Comparison of ENCODE assay signal across 8 mouse cellular contexts in the genomic region with DNA sequence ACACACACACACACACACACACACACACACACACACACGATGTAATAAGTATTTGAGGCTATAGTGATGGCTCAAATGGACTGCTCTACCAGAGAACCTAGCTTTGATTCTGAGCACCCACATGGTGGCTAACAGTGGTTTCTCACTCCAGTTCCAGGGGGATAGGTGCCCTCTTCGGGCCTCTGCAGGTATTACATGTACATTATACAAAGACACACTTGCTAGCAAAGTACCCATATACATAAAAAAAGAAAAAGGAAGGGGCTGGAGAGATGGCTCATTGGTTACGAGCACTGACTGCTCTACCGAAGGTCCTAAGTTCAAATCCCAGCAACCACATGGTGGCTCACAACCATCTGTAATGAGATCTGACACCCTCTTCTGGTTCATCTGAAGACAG. TPM values are rescaled to one million over a fixed set of nuclear protein-coding genes. Genes with fewer than 3 reads are reported as not detected.
DNase-seq lines count a peak whose midpoint lies in the region; ATAC-seq and TF ChIP-seq lines count a peak whose summit lies in the region.
"Had no signal": no experiment of that assay in that cellular context is flagged by ENCODE, and none has a peak within 500 bp of the region (broad histone marks: within the 10 kb centered on the region; RNA-seq: fewer than 3 reads in every experiment).

No protein-coding gene starts in this region.

- no peaks in the 10 kb centered on the region for H3K4me1 ChIP-seq in kidney, postnatal 0 days (replicated peaks; ENCODE audit: insufficient read depth, low read length)

- H3K36me3 ChIP-seq in kidney, postnatal 0 days (ENCODE audit: insufficient read depth, low read length), result peaks cover 36% of the 10 kb centered on the region

- WGBS in kidney, postnatal 0 days, result 91% methylated on average over 4 of the region's 4 CpGs

- no peak for ATAC-seq in kidney, postnatal 0 days (replicated peaks; ENCODE audit: low FRiP score, low read depth)
- peak; percentile 75 for ATAC-seq in megakaryocyte-erythroid progenitor cell, adult 5-6 weeks (replicated peaks; ENCODE audit: low FRiP score, low TSS enrichment, poor library complexity, severe bottlenecking)

- DNase-seq in kidney, postnatal 0 days (ENCODE audit: low spot score), result no peak
- no peak for DNase-seq in kidney, postnatal 25 days
- DNase-seq in CD4-positive, CD25-positive, alpha-beta regulatory T cell, adult 2 months (ENCODE audit: low read depth, low spot score), result peak; percentile 51
- peak; percentile 94 for DNase-seq in R1 (ENCODE audit: low read depth, low spot score)
- DNase-seq in urinary bladder, postnatal 4 days (ENCODE audit: low spot score in 2 of 2), result no peak
- no peak for DNase-seq in left cerebral cortex, postnatal 14 days (ENCODE audit: low spot score in 2 of 2)
- DNase-seq: right cerebral cortex, postnatal 14 days had no signal

- no peak overlapping the region for H3K27ac ChIP-seq in kidney, postnatal 0 days

- no peak overlapping the region for H3K4me3 ChIP-seq in kidney, postnatal 0 days (replicated peaks; ENCODE audit: low read depth, low read length)

- no peak overlapping the region for H3K9ac ChIP-seq in kidney, postnatal 0 days (ENCODE audit: low read depth, low read length)

- intact Hi-C loops in left cerebral cortex, postnatal 14 days (cut with DNase I), result no loop called here

- no peaks in the 10 kb centered on the region for H3K27me3 ChIP-seq in kidney, postnatal 0 days (ENCODE audit: insufficient read depth, low read length)

- no peaks in the 10 kb centered on the region for H3K9me3 ChIP-seq in kidney, postnatal 0 days (replicated peaks; ENCODE audit: low read length)

- no peak overlapping the region for H3K4me2 ChIP-seq in kidney, postnatal 0 days (ENCODE audit: low read length)

- TF ChIP-seq CTCF in kidney, postnatal 0 days (IDR thresholded peaks at IDR 0.05; ENCODE audit: low read depth), result peak; percentile 22; the same call in 1 of the 2 replicates

RNA-seq across cellular contexts. Expression of gene Snapc3, which starts 11.3 kb away (rescaled TPM):
- 27.3 and 29.1 TPM in 2 replicates for polyA plus RNA-seq in kidney, postnatal 0 days (2015; fragmentation: Nextera tagmentation; extraction: Ambion mirVana)
- 24.2 and 28.9 TPM in 2 replicates for total RNA-seq in megakaryocyte-erythroid progenitor cell, adult 5-6 weeks (2014; fragmentation: Nextera tagmentation)
- total RNA-seq in megakaryocyte-erythroid progenitor cell, adult 5-6 weeks (2017), result 47.7 and 49.1 TPM in 2 replicates
- total RNA-seq in left cerebral cortex, postnatal 14 days (2021), result 10 to 100 TPM; 40.3 to 43.8 TPM

RNA-seq across cellular contexts. Expression of gene Psip1, which starts 57.4 kb away (rescaled TPM):
- polyA plus RNA-seq in kidney, postnatal 0 days (2015; fragmentation: Nextera tagmentation; extraction: Ambion mirVana), result 104 and 105 TPM in 2 replicates
- 189 and 197 TPM in 2 replicates for total RNA-seq in megakaryocyte-erythroid progenitor cell, adult 5-6 weeks (2014; fragmentation: Nextera tagmentation)
- 355 and 428 TPM in 2 replicates for total RNA-seq in megakaryocyte-erythroid progenitor cell, adult 5-6 weeks (2017)
- 100 to 1,000 TPM; 182 to 200 TPM for total RNA-seq in left cerebral cortex, postnatal 14 days (2021)

Comparison
In these comparisons a context has a peak if more than half of its experiments do, and no peak if none do; other contexts are left out.
1. DNase-seq: peak in CD4-positive, CD25-positive, alpha-beta regulatory T cell, adult 2 months (single experiment) and R1 (single experiment); none in kidney, postnatal 0 days (single experiment), kidney, postnatal 25 days (0 of 2), urinary bladder, postnatal 4 days (0 of 2) and left cerebral cortex, postnatal 14 days (0 of 2).